Mouse (Mus musculus): ENCODE results near the gene Hist1h2bb. TPM values are rescaled to one million over a fixed set of nuclear protein-coding genes. Genes with fewer than 3 reads are reported as not detected.

The Hist1h2bb gene
- total and polyA plus RNA-seq, 3 experiments: 3.2 to 2,278 TPM; not detected in 1

DNA sequence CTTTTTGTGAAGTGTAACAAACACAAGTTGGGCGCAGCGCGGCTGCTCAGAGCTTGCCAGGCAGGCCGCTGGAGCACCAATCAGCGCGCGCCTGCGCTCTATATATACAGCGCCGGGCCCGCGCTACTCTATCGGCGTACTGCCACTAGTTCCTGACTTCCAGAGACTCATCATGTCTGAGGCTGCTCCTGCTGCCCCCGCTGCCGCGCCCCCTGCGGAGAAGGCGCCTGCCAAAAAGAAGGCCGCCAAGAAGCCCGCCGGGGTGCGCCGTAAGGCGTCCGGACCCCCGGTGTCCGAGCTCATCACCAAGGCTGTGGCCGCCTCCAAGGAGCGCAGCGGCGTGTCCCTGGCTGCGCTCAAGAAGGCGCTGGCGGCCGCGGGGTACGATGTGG lies 7.9 kb upstream of the Hist1h2bb start, which contains the start of gene Hist1h1c (continued):
- no peak for TF ChIP-seq E2F4 (IDR thresholded peaks at IDR 0.05; ENCODE audit: borderline replicate concordance, low read depth, low read length)

DNA sequence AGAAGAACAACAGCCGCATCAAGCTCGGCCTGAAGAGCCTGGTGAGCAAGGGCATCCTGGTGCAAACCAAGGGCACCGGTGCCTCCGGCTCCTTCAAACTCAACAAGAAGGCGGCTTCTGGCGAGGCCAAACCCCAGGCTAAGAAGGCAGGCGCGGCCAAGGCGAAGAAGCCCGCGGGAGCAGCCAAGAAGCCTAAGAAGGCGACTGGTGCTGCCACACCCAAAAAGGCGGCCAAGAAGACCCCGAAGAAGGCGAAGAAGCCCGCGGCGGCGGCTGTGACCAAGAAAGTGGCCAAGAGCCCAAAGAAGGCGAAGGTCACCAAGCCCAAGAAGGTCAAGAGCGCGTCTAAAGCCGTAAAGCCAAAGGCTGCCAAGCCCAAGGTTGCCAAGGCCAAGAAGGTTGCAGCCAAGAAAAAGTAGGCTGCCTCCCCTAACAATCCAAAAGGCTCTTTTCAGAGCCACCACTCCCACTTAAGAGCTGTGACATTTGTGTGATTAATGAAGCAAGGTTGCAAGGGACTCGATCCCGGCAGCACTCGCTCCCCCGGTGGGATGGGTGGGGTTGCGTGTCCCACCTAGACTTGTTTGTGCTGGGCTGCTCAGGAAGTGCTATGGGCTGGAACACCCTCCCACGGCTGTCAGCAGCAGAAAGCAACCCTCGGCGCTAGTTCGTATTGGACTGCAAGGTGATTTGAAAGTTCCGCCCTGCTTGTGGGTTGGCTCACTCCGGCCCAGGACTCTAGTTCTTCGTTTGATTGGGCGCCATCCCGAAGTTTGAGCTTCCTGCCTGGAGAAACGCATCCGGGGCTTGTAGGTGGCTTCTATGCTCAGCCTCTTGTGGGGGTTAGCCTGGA lies 7.2 kb upstream of the Hist1h2bb start:
- DNase-seq (ENCODE audit: low read depth, low spot score): peak; percentile 98
- H3K79me2 ChIP-seq (ENCODE audit: control insufficient read depth, insufficient read depth, low read length, poor library complexity): peaks cover 1% of the 10 kb centered on the region; the same call in 1 of the 2 replicates
- no peaks in the 10 kb centered on the region for H3K27me3 ChIP-seq (ENCODE audit: control insufficient read depth in 1 of 2, insufficient read depth in 2 of 2, low read length in 2 of 2)
- H3K4me3 ChIP-seq (ENCODE audit: control insufficient read depth in 1 of 2, insufficient read depth in 1 of 2, low read depth in 2 of 2, low read length in 2 of 2): peak overlapping the region; percentile 67 to 70
- 0 out of 4 replicates have a peak, but pooled peaks cover 3 to 5% of the 10 kb centered on the region in 2 experiments for H3K4me1 ChIP-seq (ENCODE audit: control insufficient read depth in 1 of 2, insufficient read depth in 2 of 2, low read length in 2 of 2)
- no peaks in the 10 kb centered on the region for H3K9me3 ChIP-seq (replicated peaks; ENCODE audit: insufficient read depth, low read length)
- peak overlapping the region; percentile 85 for H3K9ac ChIP-seq (ENCODE audit: control insufficient read depth, low read depth, low read length, poor library complexity, severe bottlenecking)
- peak overlapping the region; percentile 99 for H3K27ac ChIP-seq (ENCODE audit: control insufficient read depth, low read depth, low read length)
- TF ChIP-seq UBTF (IDR thresholded peaks at IDR 0.05; ENCODE audit: borderline replicate concordance, insufficient read depth, low read depth, low read length): peak; percentile 97; the same call in 1 of the 2 replicates
- peak; percentile 93 for TF ChIP-seq POLR2A (IDR thresholded peaks at IDR 0.05; ENCODE audit: control insufficient read depth in 1 of 2, insufficient read depth in 1 of 2, low read depth in 1 of 2, low read length in 2 of 2, poor library complexity in 1 of 2)
- TF ChIP-seq POLR2AphosphoS5 (IDR thresholded peaks at IDR 0.05; ENCODE audit: borderline replicate concordance, low read depth, low read length): peak; percentile 97
- no peak for TF ChIP-seq ETS1 (IDR thresholded peaks at IDR 0.05; ENCODE audit: low read depth, low read length)
- no peak for TF ChIP-seq CHD2 (IDR thresholded peaks at IDR 0.05; ENCODE audit: low read length)
- TF ChIP-seq CHD1 (IDR thresholded peaks at IDR 0.05; ENCODE audit: low read depth, low read length): no peak
- no peak for TF ChIP-seq POLR2AphosphoS2 (IDR thresholded peaks at IDR 0.05; ENCODE audit: low read length)
- TF ChIP-seq HCFC1 (IDR thresholded peaks at IDR 0.05; ENCODE audit: low read depth, low read length): no peak
- TF ChIP-seq ZMIZ1 (IDR thresholded peaks at IDR 0.05; ENCODE audit: low read depth, low read length): no peak
- peaks cover 0 to 22% of the 10 kb centered on the region in 2 experiments; a peak in 2 of 4 replicates for H3K36me3 ChIP-seq (ENCODE audit: control insufficient read depth in 1 of 2, insufficient read depth in 2 of 2, low read length in 2 of 2)

DNA sequence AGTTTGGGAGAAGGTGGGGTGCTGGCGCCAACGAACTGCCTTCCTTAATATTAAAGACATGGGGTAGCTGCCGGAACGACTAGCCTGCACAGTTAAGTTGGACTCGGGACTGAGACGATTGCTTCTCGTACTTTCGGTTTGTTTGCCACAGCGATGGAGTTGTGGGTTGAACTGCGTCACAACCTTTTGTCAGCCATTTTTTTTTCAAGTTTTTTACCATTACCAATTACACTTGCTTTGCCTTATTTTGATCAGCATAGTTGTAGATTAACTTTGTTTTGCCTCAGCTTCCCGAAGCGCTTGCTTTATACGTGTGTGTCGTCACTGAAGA lies 6.6 kb upstream of the Hist1h2bb start:
- no peak for TF ChIP-seq SMC3 (IDR thresholded peaks at IDR 0.05; ENCODE audit: low read depth, low read length)
- TF ChIP-seq POLR2AphosphoS5 (IDR thresholded peaks at IDR 0.05; ENCODE audit: borderline replicate concordance, low read depth, low read length): peak; percentile 56; the same call in 1 of the 2 replicates
- peaks cover 1% of the 10 kb centered on the region; the same call in 1 of the 2 replicates for H3K79me2 ChIP-seq (ENCODE audit: control insufficient read depth, insufficient read depth, low read length, poor library complexity)
- peak overlapping the region; percentile 67 to 70 for H3K4me3 ChIP-seq (ENCODE audit: control insufficient read depth in 1 of 2, insufficient read depth in 1 of 2, low read depth in 2 of 2, low read length in 2 of 2)
- H3K36me3 ChIP-seq (ENCODE audit: control insufficient read depth in 1 of 2, insufficient read depth in 2 of 2, low read length in 2 of 2): peaks cover 0 to 22% of the 10 kb centered on the region in 2 experiments; a peak in 2 of 4 replicates
- no peak for DNase-seq (ENCODE audit: low read depth, low spot score)
- peak overlapping the region; percentile 85 for H3K9ac ChIP-seq (ENCODE audit: control insufficient read depth, low read depth, low read length, poor library complexity, severe bottlenecking)
- H3K27me3 ChIP-seq (ENCODE audit: control insufficient read depth in 1 of 2, insufficient read depth in 2 of 2, low read length in 2 of 2): no peaks in the 10 kb centered on the region
- 0 out of 4 replicates have a peak, but pooled peaks cover 3% of the 10 kb centered on the region in 2 experiments for H3K4me1 ChIP-seq (ENCODE audit: control insufficient read depth in 1 of 2, insufficient read depth in 2 of 2, low read length in 2 of 2)
- no peaks in the 10 kb centered on the region for H3K9me3 ChIP-seq (replicated peaks; ENCODE audit: insufficient read depth, low read length)
- H3K27ac ChIP-seq (ENCODE audit: control insufficient read depth, low read depth, low read length): peak overlapping the region; percentile 99

Data from MEL (cell line).